Mouse (Mus musculus) gastrocnemius, postnatal 36 days (tissue): ENCODE results near the gene Inca1. TPM values are rescaled to one million over a fixed set of nuclear protein-coding genes. Genes with fewer than 3 reads are reported as not detected.

Experiments used
- DNase-seq, 2 experiments: peaks; one replicate each; pipeline ENCODE4 v3.0.0; 2022
- intact Hi-C: fragments of 180-260 bp; cut with DNase I; formaldehyde crosslinking; loops from one replicate; pipeline ENCODE4 v1.15.1; 2025
- microRNA-seq, 2 experiments: library from miRNA; unstranded; fragments of <30 nt; microRNA quantifications; one replicate each; pipeline ENCODE4 v1.2.0; 2021
- total RNA-seq, 2 experiments: library from RNA; stranded (reverse); gene quantifications; 2 replicates each; pipeline ENCODE4 v1.2.3; 2021

Gene Inca1
- total RNA-seq, 2 experiments from 2014 or later: 3.7 to 4.5 TPM

DNA sequence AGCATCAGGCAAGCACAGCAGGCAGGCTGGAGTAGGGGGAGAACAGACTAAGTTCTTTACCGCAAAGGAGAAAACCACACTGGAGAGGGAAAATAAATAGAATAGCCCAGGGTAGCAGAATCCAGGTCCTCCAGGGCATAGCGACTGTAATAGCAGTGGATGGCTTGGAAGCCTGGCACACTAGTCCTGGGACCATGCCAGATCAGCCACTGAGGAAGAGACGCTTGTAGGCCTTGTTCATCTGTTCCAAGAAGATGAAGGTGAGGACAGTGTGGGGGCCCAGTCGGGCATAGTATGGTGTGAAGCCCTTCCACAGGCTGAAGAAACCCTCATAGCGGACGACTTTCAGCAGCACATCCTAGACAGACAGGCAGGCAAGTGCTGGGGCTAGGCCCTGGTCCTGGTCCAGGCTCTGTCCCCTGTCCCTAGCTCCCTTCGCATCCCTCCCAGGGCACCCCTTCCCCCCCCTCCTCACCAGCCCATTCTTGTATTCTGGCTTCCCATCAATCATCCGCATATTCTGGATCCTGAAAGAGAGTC, 55.3 kb downstream of the Inca1 start:
- intact Hi-C loops: no loop called here
- no peak for DNase-seq

DNA sequence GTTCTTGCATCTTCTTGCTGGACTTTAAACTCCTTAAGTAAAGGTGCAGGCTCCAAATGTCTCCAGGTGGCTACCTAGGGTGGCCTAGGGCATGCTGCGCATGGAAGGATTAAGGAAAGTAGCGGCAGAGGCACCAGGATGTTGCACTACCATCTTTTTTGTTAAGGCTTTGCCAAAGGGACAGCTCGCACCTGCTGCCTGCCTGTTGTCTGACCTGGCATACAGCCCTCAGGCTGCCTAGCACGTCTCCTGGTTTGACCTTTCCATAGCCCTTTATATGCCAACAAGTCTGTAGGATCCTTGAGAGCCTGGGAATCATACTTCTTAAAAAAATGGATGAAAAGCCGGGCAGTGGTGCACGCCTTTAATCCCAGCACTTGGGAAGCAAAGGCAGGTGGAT, 56.9 kb downstream of the Inca1 start:
- DNase-seq: no peak
- intact Hi-C loops: no loop called here

DNA sequence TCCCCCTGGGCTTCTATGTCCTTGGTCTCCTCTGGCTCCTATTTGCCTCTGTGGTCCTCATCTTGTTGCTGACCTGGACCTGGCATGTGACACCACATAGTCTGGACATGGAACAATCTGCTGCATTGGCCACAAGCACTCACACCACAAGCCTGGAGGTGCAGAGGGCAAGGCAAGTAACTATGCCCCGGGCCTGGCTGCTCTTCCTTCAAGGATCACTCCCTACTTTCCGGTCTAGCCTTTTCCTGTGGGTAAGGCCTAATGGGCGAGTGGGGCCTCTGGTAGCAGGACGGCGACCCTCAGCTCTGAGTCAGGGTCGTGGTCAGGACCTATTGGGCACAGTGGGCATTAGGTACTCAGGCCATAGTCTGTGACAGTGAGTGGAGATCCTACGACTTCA, 58.7 kb downstream of the Inca1 start:
- no peak for DNase-seq
- intact Hi-C loops: no loop called here

DNA sequence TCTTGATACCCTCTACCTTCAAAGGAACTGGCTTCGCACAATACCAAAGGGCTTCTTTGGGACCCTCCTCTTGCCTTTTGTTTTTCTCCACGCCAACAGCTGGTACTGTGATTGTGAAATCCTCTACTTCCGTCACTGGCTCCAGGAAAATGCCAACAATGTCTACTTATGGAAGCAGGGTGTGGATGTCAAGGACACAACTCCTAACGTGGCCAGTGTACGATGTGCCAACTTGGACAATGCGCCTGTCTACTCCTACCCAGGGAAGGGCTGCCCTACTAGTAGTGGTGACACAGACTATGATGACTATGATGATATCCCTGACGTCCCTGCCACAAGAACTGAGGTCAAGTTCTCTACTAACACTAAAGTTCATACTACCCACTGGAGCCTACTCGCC, 60.0 kb downstream of the Inca1 start:
- intact Hi-C loops: no loop called here
- no peak for DNase-seq

DNA sequence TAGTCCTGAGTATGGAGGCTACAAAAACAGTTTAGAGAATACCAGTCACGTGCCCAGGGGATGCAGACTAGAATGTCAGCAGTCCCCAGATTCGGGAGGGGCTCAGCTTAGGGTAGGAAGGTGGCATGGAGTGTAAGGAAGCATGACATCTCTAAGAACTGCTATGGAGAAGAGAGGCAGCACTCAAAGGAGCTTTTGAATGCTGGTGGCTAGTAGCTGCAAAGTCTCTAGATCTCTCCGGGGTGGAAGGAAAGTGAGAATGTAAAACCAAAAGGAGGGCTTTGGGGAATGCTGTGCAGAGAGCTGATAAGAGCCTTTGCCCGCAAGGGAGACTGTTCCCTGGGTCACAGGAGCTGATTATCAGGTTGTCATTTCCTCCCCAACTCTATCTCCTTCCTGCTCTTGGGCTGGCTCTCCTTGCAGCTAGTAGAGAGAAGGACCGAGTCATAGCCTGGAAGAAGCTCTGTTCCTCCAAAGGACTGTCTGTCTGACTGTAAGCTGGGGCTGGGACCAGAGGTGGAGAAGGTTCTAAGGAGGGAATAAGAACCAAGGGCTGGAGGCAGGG, 61.2 kb downstream of the Inca1 start, which contains the start of gene Gp1ba:
Gene Gp1ba (plus strand): TSS at position 409 of the 565 bp plus-strand sequence.
- no peak for DNase-seq
- intact Hi-C loops: no loop called here

Small RNA genes lying within 50 kb of the gene (microRNA-seq; reads per million reads assigned to microRNA genes)
- 0 reads per million in 2 experiments for gene Mir6925

Other genes starting within 250 kb of the Inca1 start
- 1 to 10 TPM; 4.2 to 6.8 TPM for gene Med11, start 248.2 kb downstream of the Inca1 start, total RNA-seq
- gene Zmynd15, start 240.7 kb downstream of the Inca1 start, total RNA-seq: under 1 TPM; 0.10 to 0.61 TPM
- gene Cxcl16, start 240.2 kb downstream of the Inca1 start, total RNA-seq: 1 to 10 TPM; 1.4 to 1.5 TPM
- gene Tm4sf5, start 194.9 kb downstream of the Inca1 start, total RNA-seq: not detected
- not detected for gene Vmo1, start 185.5 kb downstream of the Inca1 start, total RNA-seq
- gene Gltpd2, start 181.0 kb downstream of the Inca1 start, total RNA-seq: not detected
- 100 to 1,000 TPM; 242 TPM for gene Psmb6, start 174.8 kb downstream of the Inca1 start, total RNA-seq
- gene Gm40193, start 167.2 kb downstream of the Inca1 start, total RNA-seq: not detected
- 10 to 100 TPM; 15.0 to 17.2 TPM for gene Pld2, start 160.1 kb downstream of the Inca1 start, total RNA-seq
- 10 to 100 TPM; 28.0 to 31.1 TPM for gene Mink1, start 137.3 kb downstream of the Inca1 start, total RNA-seq
- not detected for gene 4930544D05Rik, start 84.3 kb downstream of the Inca1 start, total RNA-seq
- gene Chrne, start 80.9 kb downstream of the Inca1 start, total RNA-seq: 10 to 100 TPM; 18.0 to 28.1 TPM
- gene Gp1ba, start 61.0 kb downstream of the Inca1 start, total RNA-seq: not detected
- gene Rnf167, start 52.9 kb downstream of the Inca1 start, total RNA-seq: 10 to 100 TPM; 27.3 to 33.8 TPM
- gene Slc25a11, start 52.7 kb downstream of the Inca1 start, total RNA-seq: 100 to 1,000 TPM; 308 to 309 TPM
- gene Pfn1, start 45.5 kb downstream of the Inca1 start, total RNA-seq: 100 to 1,000 TPM; 288 to 339 TPM
- gene Eno3, start 43.0 kb downstream of the Inca1 start, total RNA-seq: 1,000 to 10,000 TPM; 8,161 to 9,332 TPM
- gene Spag7, start 30.7 kb downstream of the Inca1 start, total RNA-seq: 10 to 100 TPM; 78.9 to 81.6 TPM
- gene Camta2, start 12.1 kb downstream of the Inca1 start, total RNA-seq: 10 to 100 TPM; 36.8 to 38.8 TPM
- 100 to 1,000 TPM; 460 to 537 TPM for gene Kif1c, start 393 bp upstream of the Inca1 start, total RNA-seq
- gene Zfp3, start 64.1 kb upstream of the Inca1 start, total RNA-seq: 10 to 100 TPM in 1 of 2 experiments, 1 to 10 TPM in 1; 7.4 to 11.4 TPM
- gene Scimp, start 112.4 kb upstream of the Inca1 start, total RNA-seq: not detected
- gene Rabep1, start 144.6 kb upstream of the Inca1 start, total RNA-seq: 10 to 100 TPM; 27.0 to 31.3 TPM